Mouse (Mus musculus): ENCODE data around the gene Ppia. TPM values are rescaled to one million over a fixed set of nuclear protein-coding genes. Genes with fewer than 3 reads are reported as not detected.
"Not testable (repeated sequence)": the region's sequence is repeated elsewhere in the genome, so short reads cannot be mapped to it uniquely, and the experiment has no call there.

Gene Ppia
- polyA plus RNA-seq, 1 experiment = 172 TPM

GRCm38 (mm10) chr11:6437667-6438066 is 22.4 kb downstream of the Ppia start:
- Histone ChIP-seq H3K4me1 (peaks cover 10% of the 10 kb centered on the region; the same call in 1 of the 2 replicates), H3K4me3 (replicated peaks) (no peak overlapping the region), H3K36me3 (replicated peaks; ENCODE audit: low read length) (peaks cover 56% of the 10 kb centered on the region), H3K27me3 (replicated peaks) (no peaks in the 10 kb centered on the region), H3K9me3 (no peaks in the 10 kb centered on the region)
- TF ChIP-seq GATA1 (IDR thresholded peaks at IDR 0.05; ENCODE audit: borderline replicate concordance, low read length) = no peak
- TF ChIP-seq FLI1 (IDR thresholded peaks at IDR 0.05; ENCODE audit: low read length) = no peak

DNA sequence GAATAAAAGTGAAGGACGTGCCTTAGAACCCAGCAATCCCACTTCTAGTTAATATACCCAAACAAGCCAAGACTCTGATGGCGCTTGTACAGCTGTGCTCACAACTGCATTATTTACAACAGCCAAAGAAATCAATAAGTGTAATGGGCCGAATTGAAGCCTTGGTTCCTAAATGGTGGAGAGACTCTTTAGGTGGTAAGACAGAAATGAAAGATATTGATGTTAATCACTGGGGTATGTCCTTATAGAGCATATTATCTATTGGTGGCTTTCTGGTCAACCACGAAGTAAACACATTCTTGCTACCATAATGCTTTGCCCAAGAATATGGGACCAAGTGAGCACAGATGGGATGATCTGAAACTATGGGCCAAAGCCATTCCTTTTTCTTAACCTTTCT is 24.9 kb downstream of the Ppia start:
- no peaks in the 10 kb centered on the region for H3K27me3 ChIP-seq (replicated peaks)
- H3K9me3 ChIP-seq = no peaks in the 10 kb centered on the region
- peaks cover 20% of the 10 kb centered on the region; the same call in 1 of the 2 replicates for H3K4me1 ChIP-seq
- H3K36me3 ChIP-seq (replicated peaks; ENCODE audit: low read length) = peaks cover 32% of the 10 kb centered on the region
- TF ChIP-seq GATA1 (IDR thresholded peaks at IDR 0.05; ENCODE audit: borderline replicate concordance, low read length) = no peak
- TF ChIP-seq FLI1 (IDR thresholded peaks at IDR 0.05; ENCODE audit: low read length) = no peak
- H3K4me3 ChIP-seq (replicated peaks) = no peak overlapping the region

DNA sequence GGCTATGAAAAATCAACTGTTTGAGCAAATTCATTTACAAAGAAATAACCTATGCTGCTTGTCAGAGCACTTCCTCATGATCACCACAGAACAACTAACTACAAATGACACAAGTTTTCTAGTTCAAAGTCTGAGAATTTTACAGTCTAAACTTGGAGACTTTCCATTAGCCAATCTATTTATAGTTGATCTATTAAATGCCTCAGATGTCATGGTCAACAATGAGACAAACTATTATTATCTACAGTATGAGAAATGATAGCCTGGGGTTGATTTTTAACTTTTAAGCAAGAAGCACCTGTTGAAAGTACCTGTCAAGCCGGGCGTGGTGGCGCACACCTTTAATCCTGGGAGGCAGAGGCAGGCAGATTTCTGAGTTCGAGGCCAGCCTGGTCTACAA is 27.3 kb downstream of the Ppia start:
- Histone ChIP-seq H3K4me3 (replicated peaks) (no peak overlapping the region), H3K4me1 (peaks cover 24% of the 10 kb centered on the region), H3K36me3 (replicated peaks; ENCODE audit: low read length) (peaks cover 12% of the 10 kb centered on the region), H3K9me3 (no peaks in the 10 kb centered on the region), H3K27me3 (replicated peaks) (no peaks in the 10 kb centered on the region)
- no peak for TF ChIP-seq FLI1 (IDR thresholded peaks at IDR 0.05; ENCODE audit: low read length)
- TF ChIP-seq GATA1 (IDR thresholded peaks at IDR 0.05; ENCODE audit: borderline replicate concordance, low read length) = no peak

GRCm38 (mm10) chr11:6443102-6443501 is 27.9 kb downstream of the Ppia start:
- Histone ChIP-seq H3K4me3 (replicated peaks) (peak overlapping the region; percentile 95), H3K27me3 (replicated peaks) (no peaks in the 10 kb centered on the region), H3K9me3 (no peaks in the 10 kb centered on the region), H3K36me3 (replicated peaks; ENCODE audit: low read length) (peaks cover 7% of the 10 kb centered on the region), H3K4me1 (peaks cover 25% of the 10 kb centered on the region)
- TF ChIP-seq GATA1 (IDR thresholded peaks at IDR 0.05; ENCODE audit: borderline replicate concordance, low read length) (no peak), FLI1 (IDR thresholded peaks at IDR 0.05; ENCODE audit: low read length) (no peak)

- Histone ChIP-seq H3K4me3 (replicated peaks) (peak overlapping the region; percentile 95), H3K9me3 (no peaks in the 10 kb centered on the region), H3K4me1 (peaks cover 25% of the 10 kb centered on the region), H3K27me3 (replicated peaks) (no peaks in the 10 kb centered on the region), H3K36me3 (replicated peaks; ENCODE audit: low read length) (peaks cover 2% of the 10 kb centered on the region)
- TF ChIP-seq GATA1 (IDR thresholded peaks at IDR 0.05; ENCODE audit: borderline replicate concordance, low read length) (no peak), FLI1 (IDR thresholded peaks at IDR 0.05; ENCODE audit: low read length) (no peak)
Observed at GRCm38 (mm10) chr11:6443727-6444076, 28.5 kb downstream of the Ppia start.

GRCm38 (mm10) chr11:6444077-6444853 is 29.0 kb downstream of the Ppia start, which contains the start of gene H2afv:
Gene H2afv, minus strand, starts transcription at chr11:6444443.
- Histone ChIP-seq H3K4me3 (replicated peaks) (peak within 1 kb of the TSS; percentile 95), H3K36me3 (replicated peaks; ENCODE audit: low read length) (peaks cover under 1% of the 10 kb centered on the region), H3K27me3 (replicated peaks) (no peaks in the 10 kb centered on the region), H3K4me1 (peaks cover 25% of the 10 kb centered on the region), H3K9me3 (no peaks in the 10 kb centered on the region)
- TF ChIP-seq GATA1 (IDR thresholded peaks at IDR 0.05; ENCODE audit: borderline replicate concordance, low read length) (no peak), FLI1 (IDR thresholded peaks at IDR 0.05; ENCODE audit: low read length) (no peak; the same call in 1 of the 2 replicates)

DNA sequence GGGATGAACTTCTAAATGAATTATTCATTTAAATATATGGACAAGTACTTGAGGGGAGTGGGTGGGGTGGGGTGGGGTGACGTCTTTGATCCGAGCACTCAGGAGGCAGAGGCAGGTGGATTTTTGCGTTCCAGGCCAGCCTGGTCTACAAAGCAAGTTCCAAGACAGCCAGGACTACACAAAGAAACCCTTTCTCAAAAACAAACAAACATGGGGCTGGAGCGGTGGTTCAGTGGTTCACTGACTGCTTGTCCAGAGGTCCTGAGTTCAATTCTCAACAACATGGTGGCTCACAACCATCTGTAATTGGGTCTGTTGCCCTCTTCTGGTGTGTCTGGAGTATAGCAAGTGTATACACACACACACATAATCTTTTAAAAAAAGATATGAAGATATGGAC is 30.2 kb downstream of the Ppia start:
- H3K4me3 ChIP-seq (replicated peaks) = no peak overlapping the region

GRCm38 (mm10) chr11:6445951-6446350 is 30.7 kb downstream of the Ppia start:
- no peak for TF ChIP-seq FLI1 (IDR thresholded peaks at IDR 0.05; ENCODE audit: low read length)
- Histone ChIP-seq H3K4me1 (peaks cover 20% of the 10 kb centered on the region), H3K4me3 (replicated peaks) (no peak overlapping the region), H3K36me3 (replicated peaks; ENCODE audit: low read length) (no peaks in the 10 kb centered on the region), H3K27me3 (replicated peaks) (no peaks in the 10 kb centered on the region), H3K9me3 (no peaks in the 10 kb centered on the region)

More for the DNA sequence above, 30.2 kb downstream of the Ppia start:
- no peak for TF ChIP-seq FLI1 (IDR thresholded peaks at IDR 0.05; ENCODE audit: low read length)
- TF ChIP-seq GATA1 (IDR thresholded peaks at IDR 0.05; ENCODE audit: borderline replicate concordance, low read length) = no peak
- Histone ChIP-seq H3K27me3 (replicated peaks) (no peaks in the 10 kb centered on the region), H3K4me1 (peaks cover 20% of the 10 kb centered on the region), H3K36me3 (replicated peaks; ENCODE audit: low read length) (no peaks in the 10 kb centered on the region), H3K9me3 (no peaks in the 10 kb centered on the region)

DNA sequence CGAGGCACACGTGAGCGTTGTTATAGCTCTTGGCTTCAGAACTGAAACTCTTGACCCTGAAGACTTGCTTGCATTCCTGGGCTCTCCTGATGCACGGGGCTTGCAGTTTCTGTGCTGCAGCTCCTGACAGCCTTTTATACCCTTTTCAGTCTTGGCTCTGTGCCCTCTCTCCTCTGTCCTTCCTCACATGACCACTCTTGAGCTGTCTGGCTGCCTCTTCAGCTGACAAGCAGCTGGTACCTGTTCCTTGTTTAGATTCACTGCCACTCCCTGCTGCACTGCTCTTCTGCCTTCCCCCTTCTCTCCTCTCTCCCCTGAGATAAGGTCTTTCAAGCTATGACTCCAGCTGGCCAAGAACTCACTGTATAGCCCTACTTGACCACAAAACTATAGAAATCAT is 32.2 kb downstream of the Ppia start:
- Histone ChIP-seq H3K36me3 (replicated peaks; ENCODE audit: low read length) (no peaks in the 10 kb centered on the region), H3K4me1 (peaks cover 19% of the 10 kb centered on the region), H3K27me3 (replicated peaks) (no peaks in the 10 kb centered on the region), H3K4me3 (replicated peaks) (peak overlapping the region; percentile 42), H3K9me3 (no peaks in the 10 kb centered on the region)
- no peak for TF ChIP-seq GATA1 (IDR thresholded peaks at IDR 0.05; ENCODE audit: borderline replicate concordance, low read length)
- TF ChIP-seq FLI1 (IDR thresholded peaks at IDR 0.05; ENCODE audit: low read length) = no peak

- H3K9me3 ChIP-seq; H3K36me3 ChIP-seq (replicated peaks; ENCODE audit: low read length); H3K27me3 ChIP-seq (replicated peaks); H3K4me3 ChIP-seq (replicated peaks): not testable (repeated sequence)
- H3K4me1 ChIP-seq = peaks cover 14% of the 10 kb centered on the region
Observed at GRCm38 (mm10) chr11:6448155-6448554, 32.9 kb downstream of the Ppia start.
